Mouse (Mus musculus) kidney, adult 11 months (tissue): ENCODE results near the gene Gm20604.

Experiments
- DNase-seq: peaks from one replicate; pipeline ENCODE4 v3.0.0; 2022

Gene Gm20604

GRCm38 (mm10) chr12:102758403-102758756 lies at the start of gene Gm20604:
TSS of gene Gm20604 (minus strand) at chr12:102758672.
- no peak for DNase-seq

DNA sequence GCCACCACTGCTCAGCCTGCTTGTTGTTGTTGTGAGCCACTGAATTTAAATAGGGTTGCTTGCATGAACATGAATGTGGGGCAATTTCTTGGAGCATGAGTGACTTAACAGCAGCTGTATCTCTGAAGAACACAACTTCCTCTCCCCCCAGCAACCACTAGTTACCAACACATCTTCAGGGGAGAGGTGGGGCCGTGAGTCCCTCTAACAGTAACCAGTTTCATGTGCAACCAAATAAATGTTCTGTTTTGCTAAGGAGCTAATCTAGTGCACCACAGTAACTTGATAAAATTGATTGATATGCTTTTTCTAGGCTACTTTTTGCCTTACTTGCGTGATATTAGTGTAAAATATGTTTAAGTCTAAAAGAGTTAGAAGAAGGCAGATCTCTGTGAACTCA lies 41.1 kb upstream of the Gm20604 start:
- no peak for DNase-seq

DNA sequence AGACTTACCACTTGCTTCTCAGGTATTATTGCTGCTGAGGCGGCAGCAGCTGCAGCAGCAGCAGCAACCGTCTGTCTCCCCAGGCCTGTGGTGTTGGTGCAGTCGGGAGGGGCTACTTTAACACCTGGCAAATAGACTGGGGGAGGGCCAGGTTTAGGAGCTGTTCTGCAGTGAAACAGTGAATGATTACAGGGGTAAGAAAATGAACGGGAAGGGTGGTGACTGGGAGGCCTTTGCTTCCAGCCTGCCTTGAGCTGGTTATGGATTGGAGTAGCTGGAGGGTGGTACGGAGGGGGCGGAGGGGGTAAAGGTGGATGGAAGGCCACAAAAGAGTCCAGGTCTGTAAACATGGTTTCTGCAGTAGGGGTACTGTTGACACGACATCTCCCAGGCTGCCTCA lies 29.5 kb upstream of the Gm20604 start:
- DNase-seq, result no peak

DNA sequence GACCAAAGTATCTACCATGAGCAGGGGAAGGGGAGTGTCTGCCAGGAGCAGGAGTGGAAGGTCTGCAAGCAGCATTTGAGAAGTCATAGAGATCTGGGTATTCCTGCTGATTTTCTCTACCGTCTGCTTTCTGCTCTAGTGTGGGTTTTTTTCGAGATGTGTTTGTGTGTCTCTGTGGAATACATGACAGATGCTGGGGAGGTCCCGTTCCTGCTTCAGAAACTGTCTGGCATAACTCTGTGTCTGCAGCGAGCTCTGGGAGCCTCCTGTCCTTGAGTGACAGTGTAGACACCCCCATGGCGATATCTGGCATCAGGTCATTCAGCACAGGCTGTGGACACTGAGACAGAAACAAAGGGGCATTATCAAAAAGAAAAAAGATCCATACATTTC lies 27.1 kb upstream of the Gm20604 start:
- no peak for DNase-seq

GRCm38 (mm10) chr12:102784899-102785592 lies 26.6 kb upstream of the Gm20604 start:
- DNase-seq, result no peak

DNA sequence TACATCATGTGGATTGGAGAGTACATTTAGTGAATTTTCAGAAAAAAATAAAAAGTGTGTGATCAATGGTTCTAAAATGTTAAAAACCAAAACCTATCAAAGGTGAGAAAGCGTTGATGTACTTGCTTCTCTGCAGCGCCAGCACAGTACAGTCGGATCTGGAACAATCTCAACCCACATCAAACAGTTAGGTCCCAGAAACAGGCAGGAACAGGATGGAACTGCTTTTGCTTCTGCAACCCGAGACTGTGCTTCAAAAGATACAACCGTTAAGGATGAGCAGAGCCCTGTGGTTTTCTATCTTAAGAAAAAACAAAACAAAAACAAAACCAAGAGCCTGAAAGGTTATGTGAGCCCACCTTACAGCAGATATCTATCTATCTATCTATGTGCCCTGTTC lies 24.4 kb upstream of the Gm20604 start:
- DNase-seq, result no peak

DNA sequence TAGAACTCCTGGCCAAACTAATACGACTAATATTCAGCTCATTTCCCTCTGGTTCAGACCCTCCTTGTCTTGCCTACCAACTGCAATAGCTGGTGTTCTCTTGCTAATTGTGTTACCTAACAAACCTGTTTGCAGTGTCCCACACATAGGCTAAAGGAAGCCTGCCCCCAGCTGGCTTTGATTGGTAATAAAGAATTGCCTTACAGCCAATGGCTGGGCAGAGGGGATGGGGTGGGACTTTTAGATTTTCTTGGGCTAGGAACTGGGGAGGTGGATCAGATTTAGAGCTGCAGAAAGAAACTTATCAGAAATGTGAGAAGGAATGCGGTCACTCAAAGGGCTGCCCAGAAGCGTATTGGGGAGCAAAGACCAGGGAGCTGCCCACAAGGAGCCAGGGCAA lies 21.0 kb upstream of the Gm20604 start:
- no peak for DNase-seq

DNA sequence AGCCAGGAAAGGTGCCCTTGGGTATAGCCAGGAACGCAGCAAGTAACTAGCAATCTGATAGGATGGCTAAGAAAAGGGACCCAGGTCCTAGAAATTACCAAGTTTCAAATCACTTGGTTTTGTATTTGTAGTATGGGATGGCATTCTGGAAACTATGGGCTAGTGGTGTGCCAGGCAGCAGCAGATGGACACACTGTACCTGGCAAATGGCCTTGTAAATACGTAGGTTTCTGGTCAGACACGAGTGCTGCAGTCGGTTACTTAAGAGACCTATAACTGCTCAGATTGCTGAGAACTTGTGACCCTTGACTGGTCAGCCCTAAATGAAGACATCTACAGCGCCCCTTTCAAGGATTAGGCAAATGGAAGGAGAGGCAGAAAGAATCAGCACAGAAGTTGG lies 19.7 kb upstream of the Gm20604 start:
- no peak for DNase-seq

DNA sequence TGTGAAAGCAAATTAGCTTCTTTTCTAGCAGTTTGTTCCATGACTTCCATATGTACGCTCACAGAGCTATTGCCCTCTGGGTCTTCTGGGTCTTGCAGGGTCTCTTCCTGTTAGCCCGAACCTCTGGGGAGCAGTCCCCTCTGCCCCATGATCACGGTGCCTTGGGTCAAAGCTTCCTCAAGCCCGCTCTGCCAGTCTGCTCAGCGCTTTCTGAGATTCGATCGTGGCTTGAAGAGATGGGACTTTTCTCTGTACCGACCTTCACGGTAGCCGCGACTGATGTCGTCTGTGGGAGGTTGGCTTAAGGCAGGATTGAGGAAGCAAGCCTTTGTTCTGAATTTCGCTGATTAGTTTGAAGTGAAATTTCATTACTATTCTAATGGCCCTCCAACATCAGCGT lies 17.6 kb upstream of the Gm20604 start:
- no peak for DNase-seq

DNA sequence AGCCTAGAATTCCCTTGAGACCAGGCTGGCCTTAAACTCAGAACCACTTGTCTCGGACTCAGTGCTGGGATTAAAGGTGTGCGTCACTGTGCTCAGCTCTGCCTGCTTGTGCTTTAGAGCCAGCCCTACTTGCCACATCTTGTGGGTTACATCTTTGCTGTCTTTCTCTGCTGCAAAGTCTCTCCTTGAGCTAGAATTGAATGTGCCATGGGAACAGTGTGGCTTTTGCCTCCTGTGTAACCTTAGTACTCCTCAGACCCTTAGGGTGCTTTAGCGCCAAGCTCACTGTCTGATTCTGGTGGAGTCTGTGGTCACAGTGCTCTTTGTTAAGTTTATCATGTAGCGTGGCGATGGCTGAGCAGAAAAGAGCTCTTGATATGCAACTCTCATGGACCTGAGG lies 14.2 kb upstream of the Gm20604 start:
- no peak for DNase-seq

GRCm38 (mm10) chr12:102771601-102772000 lies 13.1 kb upstream of the Gm20604 start:
- DNase-seq, result no peak

- DNase-seq, result no peak
Measured at GRCm38 (mm10) chr12:102769000-102769399, 10.5 kb upstream of the Gm20604 start.

DNA sequence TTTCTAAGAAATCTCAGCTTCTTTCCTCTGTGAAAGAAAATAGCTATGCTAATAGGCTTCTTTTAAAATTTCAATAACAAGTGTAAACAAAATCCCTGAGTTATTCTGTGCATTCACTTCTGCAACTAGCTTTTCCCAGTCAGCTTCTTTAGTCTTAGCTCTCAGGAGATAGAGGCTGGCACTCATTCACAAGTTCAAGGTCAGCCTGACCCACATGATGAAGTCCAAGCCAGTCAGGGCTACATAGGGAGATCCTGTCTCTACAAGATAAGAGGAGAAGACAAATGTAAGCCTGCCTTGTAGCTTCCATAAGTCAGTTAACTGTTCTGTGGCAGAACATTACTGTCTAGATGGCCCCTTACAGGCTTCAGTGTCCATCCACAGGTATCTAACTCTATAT lies 5.2 kb upstream of the Gm20604 start:
- no peak for DNase-seq

DNA sequence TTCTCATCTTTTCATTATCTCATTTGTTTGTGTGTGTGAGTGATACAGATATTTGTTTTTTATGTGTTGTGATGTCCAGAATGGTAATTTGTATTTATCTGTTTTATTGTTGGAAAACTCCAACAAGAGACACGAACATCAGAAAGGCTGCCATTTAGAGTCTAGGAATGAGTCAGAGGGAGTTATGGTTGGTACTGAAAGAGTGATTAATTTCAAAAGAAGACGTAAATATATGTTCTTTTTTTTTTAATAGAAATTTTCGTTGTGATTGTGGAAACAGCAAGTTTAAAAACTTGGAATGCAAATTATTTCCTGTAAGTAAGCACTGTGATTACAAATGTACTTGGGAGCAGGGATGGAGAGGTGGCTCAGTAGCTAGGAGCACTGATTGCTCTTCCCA lies 3.2 kb upstream of the Gm20604 start:
- DNase-seq, result no peak

DNA sequence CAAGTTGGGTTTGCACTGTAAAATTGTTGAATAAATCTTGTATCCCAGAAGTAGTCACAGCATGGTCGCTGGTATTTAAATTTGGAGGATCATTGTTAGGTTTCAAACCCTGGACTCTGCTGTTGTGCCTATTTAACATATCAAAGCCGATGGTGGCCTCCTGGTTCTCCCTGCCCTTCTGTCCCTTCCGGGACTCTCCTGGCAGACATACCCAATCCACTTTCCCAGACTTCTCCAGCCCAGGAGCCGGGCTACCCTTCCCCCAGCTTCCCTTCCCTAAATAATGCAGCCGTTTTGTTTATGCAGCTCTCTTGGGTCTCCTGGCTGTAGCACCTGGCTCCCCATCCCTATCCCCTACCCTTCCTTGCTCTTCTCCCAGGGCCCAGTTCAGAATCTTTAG lies 464 bp upstream of the Gm20604 start:
- no peak for DNase-seq

- DNase-seq, result peak; percentile 96
Measured at GRCm38 (mm10) chr12:102757689-102758402, 626 bp downstream of the Gm20604 start, which contains the start of the genes Gm28051, Gon7 and Ubr7. TSS of gene Gm28051 (minus strand) at chr12:102757765. TSS of gene Gon7 (minus strand) at chr12:102757803. TSS of gene Ubr7 (plus strand) at chr12:102757967.

GRCm38 (mm10) chr12:102757055-102757688 lies 1.3 kb downstream of the Gm20604 start:
- DNase-seq, result peak; percentile 11

DNA sequence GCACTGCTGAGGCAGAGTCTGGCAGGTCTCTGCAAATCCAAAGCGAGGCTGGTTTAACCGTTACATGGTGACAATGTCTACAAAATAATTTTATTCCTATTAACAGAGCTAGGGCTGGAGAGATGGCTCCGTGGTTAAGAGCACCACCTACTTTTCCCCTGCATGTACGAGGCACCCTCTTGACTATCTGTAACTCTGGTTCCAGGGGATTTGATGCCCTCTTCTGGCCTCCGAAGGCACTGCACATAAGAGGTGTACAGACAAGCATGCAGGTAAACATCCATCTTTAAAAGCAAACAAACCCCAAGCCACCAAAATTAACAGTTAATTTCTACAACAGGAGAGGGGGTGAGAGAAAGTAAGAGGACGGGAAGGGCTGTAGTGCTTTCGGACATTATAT lies 2.2 kb downstream of the Gm20604 start:
- DNase-seq, result no peak

DNA sequence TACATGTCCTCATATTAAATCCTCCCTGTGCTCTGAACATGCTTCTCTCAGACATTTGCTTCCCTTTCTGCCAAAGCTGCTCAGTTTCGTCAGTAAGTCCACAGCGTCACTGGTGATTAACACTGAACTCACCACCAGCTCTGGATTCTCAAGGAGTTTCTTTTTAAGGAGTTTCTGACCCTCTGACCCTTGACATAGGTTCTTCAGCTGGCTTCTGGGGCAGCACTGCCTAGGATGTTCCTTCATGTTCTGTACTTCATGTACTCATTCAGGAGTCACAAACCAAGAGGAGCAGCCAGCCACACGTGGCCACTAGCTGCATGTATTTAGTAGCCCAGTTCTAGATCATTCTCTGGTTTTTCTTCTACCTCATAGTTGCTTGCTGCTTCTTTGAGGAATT lies 10.2 kb downstream of the Gm20604 start:
- no peak for DNase-seq

DNA sequence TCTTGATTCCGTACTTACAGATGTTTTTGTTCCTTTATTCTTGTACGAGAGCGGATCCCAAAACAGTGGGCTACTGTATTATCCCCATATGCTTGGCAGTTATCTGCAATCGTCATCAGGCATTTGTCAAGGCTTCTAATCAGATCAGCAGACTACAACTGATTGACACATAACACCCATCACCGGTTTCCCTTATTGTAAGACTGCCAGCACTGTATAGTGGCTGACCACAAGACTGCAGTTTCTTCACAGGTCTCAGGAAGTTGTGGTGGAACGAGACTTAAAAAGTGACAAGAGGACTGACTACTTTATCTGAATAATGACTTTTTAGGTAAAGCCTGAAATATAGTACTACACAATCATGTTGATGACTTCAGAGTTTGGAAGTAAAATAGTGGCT lies 13.6 kb downstream of the Gm20604 start:
- DNase-seq, result no peak

- peak; percentile 90 for DNase-seq
Measured at GRCm38 (mm10) chr12:102743589-102744574, 14.6 kb downstream of the Gm20604 start, which contains the start of the genes Moap1 and Tmem251. TSS of gene Moap1 (minus strand) at chr12:102743661. TSS of gene Tmem251 (plus strand) at chr12:102743762.

DNA sequence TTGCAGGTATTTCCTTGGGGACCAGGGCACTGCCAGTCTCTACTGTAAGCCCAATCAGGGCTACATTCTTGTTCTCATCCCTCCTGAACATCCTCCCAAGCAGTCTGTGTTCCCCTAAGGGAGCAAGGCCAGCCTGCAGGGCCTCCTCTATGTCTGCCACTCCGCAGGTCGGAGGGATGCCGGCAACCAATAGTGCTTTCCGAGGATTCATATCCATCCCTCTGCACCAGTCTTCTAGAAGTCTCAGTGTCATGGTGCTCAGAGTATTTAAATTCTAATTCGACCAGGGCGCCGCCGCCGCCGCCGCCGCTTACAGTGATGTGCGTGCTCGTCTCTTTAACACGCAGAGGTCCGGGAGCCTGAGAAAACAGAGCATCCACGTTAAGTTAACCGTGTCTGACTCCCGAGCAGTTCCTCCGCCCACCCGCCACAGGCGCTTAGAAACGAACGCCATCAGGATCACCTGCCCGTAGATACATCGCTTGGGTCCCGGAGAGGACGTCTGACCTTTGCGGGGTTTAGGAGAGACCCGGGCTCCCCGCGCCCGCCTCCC lies 15.4 kb downstream of the Gm20604 start:
- DNase-seq, result peak; percentile 19
